Mouse (Mus musculus) fat pad, adult 2 months (tissue): Measurements from ENCODE around the gene Muc1.

Experiments used
- DNase-seq: peaks from one replicate; pipeline ENCODE4 v3.0.0-alpha.2; 2011; ENCODE audit warnings: low read depth, low spot score; ENCODE audit errors: extremely low read depth

The Muc1 gene

GRCm38 (mm10) chr3:89228836-89229235 lies at the start of gene Muc1:
Muc1 (plus strand) TSS chr3:89229057.
- no peak for DNase-seq

GRCm38 (mm10) chr3:89181749-89182500 lies 46.9 kb upstream of the Muc1 start:
- no peak for DNase-seq

- no peak for DNase-seq
Measured at GRCm38 (mm10) chr3:89182531-89183057, 46.3 kb upstream of the Muc1 start.

- no peak for DNase-seq
Measured at GRCm38 (mm10) chr3:89183058-89183958, 45.5 kb upstream of the Muc1 start, which contains the start of gene Fam189b. Fam189b (plus strand) TSS chr3:89183143.

GRCm38 (mm10) chr3:89183959-89184315 lies 44.9 kb upstream of the Muc1 start:
- no peak for DNase-seq

- DNase-seq = no peak
Measured at GRCm38 (mm10) chr3:89187197-89187596, 41.7 kb upstream of the Muc1 start.

- DNase-seq = no peak
Measured at GRCm38 (mm10) chr3:89187690-89188477, 41.0 kb upstream of the Muc1 start.

- no peak for DNase-seq
Measured at GRCm38 (mm10) chr3:89188478-89188875, 40.4 kb upstream of the Muc1 start.

- DNase-seq = no peak
Measured at GRCm38 (mm10) chr3:89190436-89190835, 38.4 kb upstream of the Muc1 start.

GRCm38 (mm10) chr3:89193351-89193750 lies 35.5 kb upstream of the Muc1 start:
- no peak for DNase-seq

- DNase-seq = no peak
Measured at GRCm38 (mm10) chr3:89193853-89194252, 35.0 kb upstream of the Muc1 start.

- peak; percentile 77 for DNase-seq
Measured at GRCm38 (mm10) chr3:89195979-89196877, 32.6 kb upstream of the Muc1 start.

- no peak for DNase-seq
Measured at GRCm38 (mm10) chr3:89199839-89200238, 29.0 kb upstream of the Muc1 start.

- peak; percentile 88 for DNase-seq
Measured at GRCm38 (mm10) chr3:89202253-89203141, 26.4 kb upstream of the Muc1 start, which contains the start of gene Gba. Gba (plus strand) TSS chr3:89202928.

- no peak for DNase-seq
Measured at GRCm38 (mm10) chr3:89203142-89203514, 25.7 kb upstream of the Muc1 start.

- DNase-seq = no peak
Measured at GRCm38 (mm10) chr3:89206079-89206478, 22.8 kb upstream of the Muc1 start.

GRCm38 (mm10) chr3:89206695-89207094 lies 22.2 kb upstream of the Muc1 start:
- peak; percentile 88 for DNase-seq

- DNase-seq = peak; percentile 84
Measured at GRCm38 (mm10) chr3:89208075-89208657, 20.7 kb upstream of the Muc1 start.

- no peak for DNase-seq
Measured at GRCm38 (mm10) chr3:89208736-89209135, 20.1 kb upstream of the Muc1 start.
